Comparison of ENCODE assay signal across 8 mouse cellular contexts in the genomic region with DNA sequence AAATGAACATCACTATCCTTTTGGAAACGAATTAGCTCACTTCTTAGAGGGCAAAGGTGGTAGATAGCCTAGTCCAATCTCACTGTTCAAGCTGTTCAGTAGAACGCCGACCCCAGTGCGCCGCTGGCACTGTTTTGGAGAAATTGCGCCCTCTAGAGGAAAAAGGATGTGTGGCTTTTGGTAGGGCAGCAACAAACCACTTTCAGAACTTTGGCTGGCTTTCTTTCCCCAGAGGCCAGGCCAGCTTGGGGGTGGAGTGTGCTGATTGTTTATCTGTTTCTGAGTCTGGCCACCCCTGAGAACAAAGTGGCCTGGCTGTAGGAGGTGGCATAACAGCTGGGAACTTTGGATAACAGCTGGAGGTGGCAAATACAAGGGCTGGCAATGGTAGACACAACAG. TPM values are rescaled to one million over a fixed set of nuclear protein-coding genes. Genes with fewer than 3 reads are reported as not detected.
DNase-seq lines count a peak whose midpoint lies in the region; ATAC-seq and TF ChIP-seq lines count a peak whose summit lies in the region.

No protein-coding gene starts in this region.

- peaks cover 45% of the 10 kb centered on the region for H3K27me3 ChIP-seq in heart, embryonic 13.5 days (replicated peaks)
- peaks cover 34% of the 10 kb centered on the region for H3K27me3 ChIP-seq in megakaryocyte, embryonic 14.5 days (replicated peaks)
- no peaks in the 10 kb centered on the region; the same call in 1 of the 2 replicates for H3K27me3 ChIP-seq in spleen, adult 2 months (ENCODE audit: control insufficient read depth, insufficient read depth, low read length)

- no peaks in the 10 kb centered on the region for H3K36me3 ChIP-seq in heart, embryonic 13.5 days
- no peaks in the 10 kb centered on the region for H3K36me3 ChIP-seq in megakaryocyte, embryonic 14.5 days (replicated peaks; ENCODE audit: low read length)
- H3K36me3 ChIP-seq in spleen, adult 2 months (ENCODE audit: control insufficient read depth, insufficient read depth, low read length), result no peaks in the 10 kb centered on the region

- no peak overlapping the region for H3K4me3 ChIP-seq in embryonic fibroblast, embryonic 13.5 days (ENCODE audit: insufficient read depth, low read length)
- no peak overlapping the region for H3K4me3 ChIP-seq in heart, embryonic 13.5 days
- H3K4me3 ChIP-seq in megakaryocyte, embryonic 14.5 days (replicated peaks), result peak overlapping the region; percentile 73
- no peak overlapping the region for H3K4me3 ChIP-seq in spleen, adult 2 months (ENCODE audit: extremely low read depth, insufficient read depth, insufficient read length)

- H3K27ac ChIP-seq in embryonic fibroblast, embryonic 13.5 days (ENCODE audit: insufficient read depth, low read length), result no peak overlapping the region
- no peak overlapping the region for H3K27ac ChIP-seq in heart, embryonic 13.5 days (replicated peaks)
- no peak overlapping the region for H3K27ac ChIP-seq in spleen, adult 2 months (ENCODE audit: insufficient read depth, low read length)

- WGBS in heart, embryonic 13.5 days, result 7% methylated on average over 6 of the region's 6 CpGs
- WGBS in spleen, adult 2 months, result 16% methylated on average over 6 of the region's 6 CpGs

- peak overlapping the region; percentile 48 for H3K4me2 ChIP-seq in heart, embryonic 13.5 days

- no peak for TF ChIP-seq POLR2A in embryonic fibroblast, embryonic 13.5 days (IDR thresholded peaks at IDR 0.05; ENCODE audit: low read depth, low read length)
- TF ChIP-seq POLR2A in spleen, adult 2 months (IDR thresholded peaks at IDR 0.05; ENCODE audit: low read depth, low read length), result no peak

- H3K4me1 ChIP-seq in embryonic fibroblast, embryonic 13.5 days (ENCODE audit: control insufficient read depth, insufficient read depth, low read length), result no peaks in the 10 kb centered on the region
- peaks cover 10% of the 10 kb centered on the region for H3K4me1 ChIP-seq in heart, embryonic 13.5 days
- H3K4me1 ChIP-seq in megakaryocyte, embryonic 14.5 days, result peaks cover 20% of the 10 kb centered on the region
- peaks cover 2% of the 10 kb centered on the region; the same call in 1 of the 2 replicates for H3K4me1 ChIP-seq in spleen, adult 2 months (ENCODE audit: control insufficient read depth, insufficient read depth, insufficient read length)

- no peak overlapping the region for H3K9ac ChIP-seq in heart, embryonic 13.5 days

- H3K9me3 ChIP-seq in heart, embryonic 13.5 days, result no peaks in the 10 kb centered on the region
- H3K9me3 ChIP-seq in megakaryocyte, embryonic 14.5 days, result no peaks in the 10 kb centered on the region

- peak; percentile 58 to 88 for DNase-seq in adrenal gland, adult (ENCODE audit: inconsistent age in 2 of 2, low spot score in 1 of 2)
- DNase-seq in adrenal gland, adult 8-10 months, result no peak
- DNase-seq in adrenal gland, postnatal 25 days, result peak; percentile 35
- peak; percentile 76 to 80 for DNase-seq in layer of hippocampus, postnatal 10 days (ENCODE audit: low spot score in 2 of 2)
- no peak for DNase-seq in spleen, adult 2 months (ENCODE audit: low read depth in 1 of 2, low spot score in 2 of 2)

- TF ChIP-seq CTCF in embryonic fibroblast, embryonic 13.5 days (IDR thresholded peaks at IDR 0.05; ENCODE audit: borderline replicate concordance, insufficient read depth, low read length), result peak; percentile 33; the same call in 1 of the 2 replicates
- peak; percentile 36; the same call in 1 of the 2 replicates for TF ChIP-seq CTCF in spleen, adult 2 months (IDR thresholded peaks at IDR 0.05; ENCODE audit: extremely low read depth, insufficient read depth, insufficient read length, insufficient replicate concordance)

- peak; percentile 31; the same call in 1 of the 2 replicates for ATAC-seq in heart, embryonic 13.5 days (ENCODE audit: extremely low read depth, insufficient number of reproducible peaks, low FRiP score, low TSS enrichment)

RNA-seq across cellular contexts. Expression of a gene that starts 11.7 kb away (rescaled TPM):
- 10 to 100 TPM; 11.1 to 13.2 (median 11.8) TPM for total RNA-seq in adrenal gland, adult 8-10 months (2022)
- total RNA-seq in adrenal gland, postnatal 25 days (2021), result 11.8 and 13.1 TPM in 2 replicates
- polyA plus RNA-seq in embryonic fibroblast, embryonic 13.5 days (2011; ENCODE audit: insufficient read length, low read depth, missing spikeins), result 11.5 and 12.9 TPM in 2 replicates
- 4.4 and 4.7 TPM in 2 replicates for polyA plus RNA-seq in heart, embryonic 13.5 days (2015; fragmentation: Nextera tagmentation; extraction: Ambion mirVana)
- total RNA-seq in layer of hippocampus, postnatal 10 days (2021), result 10 to 100 TPM; 10.2 to 10.8 TPM
- 4.1 and 7.8 TPM in 2 replicates for polyA plus RNA-seq in megakaryocyte, embryonic 14.5 days (2012; ENCODE audit: insufficient read depth, low replicate concordance)
- polyA plus RNA-seq in spleen, adult 2 months (2012; rRNA removed), result 8.8 and 11.5 TPM in 2 replicates

RNA-seq across cellular contexts. Expression of a gene that starts 23.7 kb away (rescaled TPM):
- 1 to 10 TPM; 1.0 to 2.6 (median 1.7) TPM for total RNA-seq in adrenal gland, adult 8-10 months (2022)
- 0.39 and 0.48 TPM in 2 replicates for total RNA-seq in adrenal gland, postnatal 25 days (2021)
- polyA plus RNA-seq in embryonic fibroblast, embryonic 13.5 days (2011; ENCODE audit: insufficient read length, low read depth, missing spikeins), result 0.08 and 0.91 TPM in 2 replicates
- 0.04 TPM in 1 of 2 replicates, not detected in the other for polyA plus RNA-seq in heart, embryonic 13.5 days (2015; fragmentation: Nextera tagmentation; extraction: Ambion mirVana)
- total RNA-seq in layer of hippocampus, postnatal 10 days (2021), result 10 to 100 TPM; 70.7 to 73.5 TPM
- polyA plus RNA-seq in megakaryocyte, embryonic 14.5 days (2012; ENCODE audit: insufficient read depth, low replicate concordance), result 0.12 TPM in 1 of 2 replicates, not detected in the other
- 6.7 and 7.3 TPM in 2 replicates for polyA plus RNA-seq in spleen, adult 2 months (2012; rRNA removed)

RNA-seq across cellular contexts. Expression of a gene that starts 35.6 kb away (rescaled TPM):
- total RNA-seq in adrenal gland, adult 8-10 months (2022), result under 1 TPM; 0.10 to 0.95 (median 0.48) TPM
- 0.18 TPM in 1 of 2 replicates, not detected in the other for total RNA-seq in adrenal gland, postnatal 25 days (2021)
- polyA plus RNA-seq in embryonic fibroblast, embryonic 13.5 days (2011; ENCODE audit: insufficient read length, low read depth, missing spikeins), result not detected in 2 replicates
- not detected in 2 replicates for polyA plus RNA-seq in heart, embryonic 13.5 days (2015; fragmentation: Nextera tagmentation; extraction: Ambion mirVana)
- total RNA-seq in layer of hippocampus, postnatal 10 days (2021), result 10 to 100 TPM; 38.4 to 46.7 TPM
- polyA plus RNA-seq in megakaryocyte, embryonic 14.5 days (2012; ENCODE audit: insufficient read depth, low replicate concordance), result 0.13 TPM in 1 of 2 replicates, not detected in the other
- polyA plus RNA-seq in spleen, adult 2 months (2012; rRNA removed), result 2.1 and 3.9 TPM in 2 replicates

Comparison
In these comparisons a context has a peak if more than half of its experiments do, and no peak if none do; other contexts are left out.
1. DNase-seq: peak in adrenal gland, adult (2 of 2), adrenal gland, postnatal 25 days (single experiment) and layer of hippocampus, postnatal 10 days (2 of 2); none in adrenal gland, adult 8-10 months (single experiment) and spleen, adult 2 months (0 of 2).